Mouse (Mus musculus) ES-Bruce4 (cell line): ENCODE data around the gene Clpb. TPM values are rescaled to one million over a fixed set of nuclear protein-coding genes. Genes with fewer than 3 reads are reported as not detected.

Experiments
- H3K27ac ChIP-seq: 2 replicates; pipeline ENCODE4 v1.5.1; 2012; ENCODE audit warnings: low read length, inconsistent platforms; ENCODE audit not compliant: insufficient read depth
- H3K27me3 ChIP-seq: 2 replicates; pipeline ENCODE4 v1.6.1; 2012; ENCODE audit warnings: mild to moderate bottlenecking, low read length, inconsistent platforms; ENCODE audit not compliant: control insufficient read depth, poor library complexity, insufficient read depth, severe bottlenecking
- H3K36me3 ChIP-seq: 2 replicates; pipeline ENCODE4 v1.6.1; 2012; ENCODE audit warnings: inconsistent platforms, mild to moderate bottlenecking, low read length, moderate library complexity; ENCODE audit not compliant: control insufficient read depth, poor library complexity, insufficient read depth, severe bottlenecking
- H3K4me1 ChIP-seq: one replicate; pipeline ENCODE4 v1.8.1; 2011; ENCODE audit warnings: low read length; ENCODE audit not compliant: control insufficient read depth, insufficient read depth
- H3K4me3 ChIP-seq: 2 replicates; pipeline ENCODE4 v1.5.1; 2011; ENCODE audit warnings: low read depth, mild to moderate bottlenecking, low read length
- H3K9ac ChIP-seq: 2 replicates; pipeline ENCODE4 v1.6.1; 2012; ENCODE audit warnings: low read depth, mild to moderate bottlenecking, inconsistent platforms; ENCODE audit not compliant: poor library complexity, severe bottlenecking
- H3K9me3 ChIP-seq: replicated peaks from 2 replicates; pipeline ENCODE4 v1.6.1; 2012; ENCODE audit warnings: mild to moderate bottlenecking, low read length, inconsistent platforms; ENCODE audit not compliant: control insufficient read depth, poor library complexity, insufficient read depth, severe bottlenecking
- CTCF ChIP-seq: IDR thresholded peaks from one replicate; pipeline ENCODE4 v1.8.1; 2011; ENCODE audit warnings: low read depth, low read length
- EP300 ChIP-seq: IDR thresholded peaks from 2 replicates; pipeline ENCODE4 v1.6.1; 2011; ENCODE audit warnings: low read depth, low read length; ENCODE audit not compliant: insufficient read depth
- POLR2A ChIP-seq: IDR thresholded peaks from one replicate; pipeline ENCODE4 v1.8.1; 2011; ENCODE audit warnings: low read length; ENCODE audit not compliant: insufficient read depth
- polyA plus RNA-seq: library from polyadenylated mRNA; stranded (reverse); fragments of >200 nt; gene quantifications from 2 replicates; pipeline ENCODE4 v1.2.4, GENCODE M21; 2011; ENCODE audit warnings: low read depth; ENCODE audit not compliant: missing spikeins, insufficient read depth, insufficient read length

Clpb gene
- polyA plus RNA-seq, 1 experiment: 58.9 TPM

- Histone ChIP-seq H3K36me3 (no peaks in the 10 kb centered on the region), H3K27ac (no peak overlapping the region), H3K9me3 (no peaks in the 10 kb centered on the region), H3K9ac (no peak overlapping the region), H3K4me1 (no peaks in the 10 kb centered on the region), H3K4me3 (no peak overlapping the region), H3K27me3 (no peaks in the 10 kb centered on the region)
- no peak for TF ChIP-seq POLR2A
- no peak for TF ChIP-seq EP300
Observed at GRCm38 (mm10) chr7:101761899-101762780, 98.7 kb downstream of the Clpb start.

GRCm38 (mm10) chr7:101767335-101767907 lies 104.0 kb downstream of the Clpb start:
- TF ChIP-seq CTCF (no peak), POLR2A (no peak), EP300 (no peak)
- no peak overlapping the region for H3K27ac ChIP-seq
- H3K9ac ChIP-seq: no peak overlapping the region
- no peak overlapping the region for H3K4me3 ChIP-seq
- no peaks in the 10 kb centered on the region for H3K9me3 ChIP-seq
- no peaks in the 10 kb centered on the region for H3K4me1 ChIP-seq
- peaks cover 4% of the 10 kb centered on the region; the same call in 1 of the 2 replicates for H3K36me3 ChIP-seq
- H3K27me3 ChIP-seq: no peaks in the 10 kb centered on the region

GRCm38 (mm10) chr7:101770051-101770450 lies 106.6 kb downstream of the Clpb start:
- peaks cover 8% of the 10 kb centered on the region for H3K36me3 ChIP-seq
- H3K9ac ChIP-seq: no peak overlapping the region
- no peak for TF ChIP-seq CTCF
- no peak for TF ChIP-seq POLR2A
- TF ChIP-seq EP300: no peak
- no peak overlapping the region for H3K4me3 ChIP-seq
- H3K27ac ChIP-seq: no peak overlapping the region
- no peaks in the 10 kb centered on the region for H3K27me3 ChIP-seq
- H3K4me1 ChIP-seq: no peaks in the 10 kb centered on the region
- H3K9me3 ChIP-seq: no peaks in the 10 kb centered on the region

GRCm38 (mm10) chr7:101771604-101772003 lies 108.2 kb downstream of the Clpb start:
- Histone ChIP-seq H3K4me3 (no peak overlapping the region), H3K9me3 (no peaks in the 10 kb centered on the region), H3K4me1 (no peaks in the 10 kb centered on the region), H3K27me3 (no peaks in the 10 kb centered on the region), H3K36me3 (peaks cover 8% of the 10 kb centered on the region), H3K27ac (no peak overlapping the region), H3K9ac (no peak overlapping the region)
- no peak for TF ChIP-seq CTCF
- no peak for TF ChIP-seq POLR2A
- TF ChIP-seq EP300: no peak

- H3K9me3 ChIP-seq: no peaks in the 10 kb centered on the region
- peaks cover 9% of the 10 kb centered on the region for H3K36me3 ChIP-seq
- H3K4me3 ChIP-seq: no peak overlapping the region
- H3K4me1 ChIP-seq: no peaks in the 10 kb centered on the region
- H3K27ac ChIP-seq: no peak overlapping the region
- no peaks in the 10 kb centered on the region for H3K27me3 ChIP-seq
- TF ChIP-seq CTCF (no peak), POLR2A (no peak), EP300 (no peak)
- no peak overlapping the region for H3K9ac ChIP-seq
Observed at GRCm38 (mm10) chr7:101772687-101773086, 109.3 kb downstream of the Clpb start.

GRCm38 (mm10) chr7:101777053-101777452 lies 113.6 kb downstream of the Clpb start:
- TF ChIP-seq CTCF: no peak
- H3K9me3 ChIP-seq: no peaks in the 10 kb centered on the region
- H3K9ac ChIP-seq: no peak overlapping the region
- no peaks in the 10 kb centered on the region for H3K27me3 ChIP-seq
- H3K36me3 ChIP-seq: peaks cover 5% of the 10 kb centered on the region
- no peak overlapping the region for H3K4me3 ChIP-seq
- H3K4me1 ChIP-seq: no peaks in the 10 kb centered on the region
- H3K27ac ChIP-seq: no peak overlapping the region
